ENCODE assay signal across 17 mouse cellular contexts in genomic region chr10:117496064-117497011, GRCm38 (mm10).
DNase-seq lines count a peak whose midpoint lies in the region; ATAC-seq lines count a peak whose summit lies in the region.
"Had no signal": no experiment of that assay in that cellular context is flagged by ENCODE, and none has a peak within 500 bp of the region (broad histone marks: within the 10 kb centered on the region; RNA-seq: fewer than 3 reads in every experiment).

No protein-coding gene starts in this region.

- H3K4me1 ChIP-seq in midbrain, embryonic 15.5 days, result no peaks in the 10 kb centered on the region
- no peaks in the 10 kb centered on the region for H3K4me1 ChIP-seq in midbrain, embryonic 16.5 days (ENCODE audit: control insufficient read depth, insufficient read depth, low read length)
- H3K4me1 ChIP-seq in forebrain, embryonic 15.5 days, result 0 out of 2 replicates have a peak, but pooled peaks cover 3% of the 10 kb centered on the region

- ATAC-seq in frontal cortex, adult (ENCODE audit: low TSS enrichment), result peak; percentile 95
- ATAC-seq in midbrain, embryonic 15.5 days (replicated peaks), result no peak
- no peak for ATAC-seq in midbrain, embryonic 16.5 days
- peak; percentile 78 for ATAC-seq in forebrain, embryonic 15.5 days (replicated peaks)
- ATAC-seq: liver, embryonic 12.5 days had no signal

- 60% methylated on average over 21 of the region's 21 CpGs for WGBS in midbrain, embryonic 15.5 days
- WGBS in midbrain, embryonic 16.5 days, result 51% methylated on average over 21 of the region's 21 CpGs
- 57% methylated on average over 21 of the region's 21 CpGs for WGBS in forebrain, embryonic 15.5 days

- no peak overlapping the region for H3K27ac ChIP-seq in midbrain, embryonic 15.5 days
- H3K27ac ChIP-seq in midbrain, embryonic 16.5 days (ENCODE audit: low read length), result no peak overlapping the region
- no peak overlapping the region for H3K27ac ChIP-seq in forebrain, embryonic 15.5 days (replicated peaks)
- H3K27ac ChIP-seq: limb, embryonic 10.5 days; liver, embryonic 12.5 days; lung, embryonic 15.5 days had no signal

- H3K27me3 ChIP-seq in midbrain, embryonic 15.5 days (replicated peaks), result no peaks in the 10 kb centered on the region
- no peaks in the 10 kb centered on the region for H3K27me3 ChIP-seq in midbrain, embryonic 16.5 days (ENCODE audit: control insufficient read depth, insufficient read depth, low read depth, low read length)
- H3K27me3 ChIP-seq in forebrain, embryonic 15.5 days, result no peaks in the 10 kb centered on the region
- H3K27me3 ChIP-seq: liver, embryonic 12.5 days; lung, embryonic 15.5 days had no signal

- 0 out of 2 replicates have a peak overlapping the region, but pooled peaks have one; percentile 3 for H3K4me2 ChIP-seq in midbrain, embryonic 15.5 days
- H3K4me2 ChIP-seq in midbrain, embryonic 16.5 days (ENCODE audit: low read length), result no peak overlapping the region
- H3K4me2 ChIP-seq in forebrain, embryonic 15.5 days (replicated peaks), result 0 out of 2 replicates have a peak overlapping the region, but pooled peaks have one; percentile 8
- H3K4me2 ChIP-seq: liver, embryonic 12.5 days; lung, embryonic 15.5 days had no signal

- H3K9me3 ChIP-seq in midbrain, embryonic 15.5 days, result no peaks in the 10 kb centered on the region
- no peaks in the 10 kb centered on the region for H3K9me3 ChIP-seq in midbrain, embryonic 16.5 days (replicated peaks; ENCODE audit: control insufficient read depth, low read length, poor library complexity, severe bottlenecking)
- H3K9me3 ChIP-seq in forebrain, embryonic 15.5 days, result no peaks in the 10 kb centered on the region
- H3K9me3 ChIP-seq: limb, embryonic 10.5 days; liver, embryonic 12.5 days; lung, embryonic 15.5 days had no signal

- no peaks in the 10 kb centered on the region for H3K36me3 ChIP-seq in midbrain, embryonic 15.5 days (replicated peaks)
- H3K36me3 ChIP-seq in midbrain, embryonic 16.5 days (ENCODE audit: control insufficient read depth, insufficient read depth, low read length), result no peaks in the 10 kb centered on the region
- H3K36me3 ChIP-seq in forebrain, embryonic 15.5 days, result no peaks in the 10 kb centered on the region
- H3K36me3 ChIP-seq: limb, embryonic 10.5 days; liver, embryonic 12.5 days; lung, embryonic 15.5 days had no signal

- no peak for DNase-seq in frontal cortex, postnatal 25 days (ENCODE audit: low spot score in 2 of 2)
- DNase-seq in left cerebral cortex, postnatal 14 days (ENCODE audit: low spot score in 2 of 2), result no peak
- no peak for DNase-seq in thymus, postnatal 36 days
- DNase-seq in layer of hippocampus, adult 8-10 months (ENCODE audit: low spot score in 2 of 2), result no peak
- DNase-seq: cerebellum, adult 18-20 months; kidney, adult 8-10 months; kidney, postnatal 36 days; right cerebral cortex, postnatal 4 days; thymus, adult 18-20 months had no signal

- intact Hi-C loops in left cerebral cortex, postnatal 14 days (cut with DNase I), result no loop called here

- no peak overlapping the region for H3K9ac ChIP-seq in midbrain, embryonic 15.5 days
- H3K9ac ChIP-seq in midbrain, embryonic 16.5 days (ENCODE audit: low read depth, low read length), result no peak overlapping the region
- H3K9ac ChIP-seq in forebrain, embryonic 15.5 days (replicated peaks), result no peak overlapping the region
- H3K9ac ChIP-seq: liver, embryonic 12.5 days; lung, embryonic 15.5 days had no signal

- H3K4me3 ChIP-seq in midbrain, embryonic 15.5 days, result no peak overlapping the region
- no peak overlapping the region for H3K4me3 ChIP-seq in midbrain, embryonic 16.5 days (ENCODE audit: low read depth, low read length)
- H3K4me3 ChIP-seq in forebrain, embryonic 15.5 days, result no peak overlapping the region
- H3K4me3 ChIP-seq: limb, embryonic 10.5 days; liver, embryonic 12.5 days; lung, embryonic 15.5 days; myocyte had no signal

Comparison
In these comparisons a context has a peak if more than half of its experiments do, and no peak if none do; other contexts are left out.
1. ATAC-seq: peak in frontal cortex, adult (single experiment) and forebrain, embryonic 15.5 days (single experiment); none in midbrain, embryonic 15.5 days (single experiment) and midbrain, embryonic 16.5 days (single experiment).